Mouse (Mus musculus): ENCODE measurements around the gene Arf6. TPM values are rescaled to one million over a fixed set of nuclear protein-coding genes. Genes with fewer than 3 reads are reported as not detected.
"Not testable (repeated sequence)": the region's sequence is repeated elsewhere in the genome, so short reads cannot be mapped to it uniquely, and the experiment has no call there.

Arf6 gene
- polyA plus RNA-seq, 1 experiment from 2014 or later: 73.7 TPM

- Histone ChIP-seq H3K4me2 (no peak overlapping the region), H3K9me3 (no peaks in the 10 kb centered on the region), H3K4me3 (no peak overlapping the region), H3K27me3 (no peaks in the 10 kb centered on the region), H3K9ac (no peak overlapping the region), H3K27ac (no peak overlapping the region), H3K4me1 (peaks cover 14% of the 10 kb centered on the region; the same call in 1 of the 2 replicates), H3K36me3 (0 out of 2 replicates have a peak, but pooled peaks cover 2% of the 10 kb centered on the region)
- ATAC-seq (ENCODE audit: insufficient number of reproducible peaks, low FRiP score, low TSS enrichment, low read depth): no peak
- WGBS: 67% methylated on average over 1 of the region's 1 CpGs
These were observed 5.2 kb downstream of the Arf6 start for GRCm38 (mm10) chr12:69377188-69377587.

GRCm38 (mm10) chr12:69377636-69378035 lies 5.7 kb downstream of the Arf6 start:
- ATAC-seq (ENCODE audit: insufficient number of reproducible peaks, low FRiP score, low TSS enrichment, low read depth): not testable (repeated sequence)
- 92% methylated on average over 6 of the region's 6 CpGs for WGBS

GRCm38 (mm10) chr12:69378558-69379454 lies 6.9 kb downstream of the Arf6 start:
- no peaks in the 10 kb centered on the region for H3K9me3 ChIP-seq
- H3K27me3 ChIP-seq: no peaks in the 10 kb centered on the region
- H3K36me3 ChIP-seq: 0 out of 2 replicates have a peak, but pooled peaks cover 2% of the 10 kb centered on the region
- H3K4me3 ChIP-seq: no peak overlapping the region
- H3K4me2 ChIP-seq: no peak overlapping the region
- WGBS: 87% methylated on average over 11 of the region's 11 CpGs
- no peak overlapping the region for H3K27ac ChIP-seq
- H3K9ac ChIP-seq: no peak overlapping the region
- H3K4me1 ChIP-seq: peaks cover 11% of the 10 kb centered on the region; the same call in 1 of the 2 replicates
- ATAC-seq (ENCODE audit: insufficient number of reproducible peaks, low FRiP score, low TSS enrichment, low read depth): no peak

More at GRCm38 (mm10) chr12:69377636-69378035, 5.7 kb downstream of the Arf6 start:
- not testable (repeated sequence) for H3K9ac ChIP-seq, H3K9me3 ChIP-seq, H3K36me3 ChIP-seq, H3K27me3 ChIP-seq, H3K27ac ChIP-seq, H3K4me3 ChIP-seq, H3K4me2 ChIP-seq
- peaks cover 14% of the 10 kb centered on the region; the same call in 1 of the 2 replicates for H3K4me1 ChIP-seq

GRCm38 (mm10) chr12:69382880-69383279 lies 10.9 kb downstream of the Arf6 start:
- Histone ChIP-seq H3K27me3 (no peaks in the 10 kb centered on the region), H3K4me2 (no peak overlapping the region), H3K4me3 (no peak overlapping the region), H3K9me3 (no peaks in the 10 kb centered on the region), H3K9ac (no peak overlapping the region), H3K4me1 (no peaks in the 10 kb centered on the region), H3K27ac (no peak overlapping the region), H3K36me3 (no peaks in the 10 kb centered on the region)
- ATAC-seq (ENCODE audit: insufficient number of reproducible peaks, low FRiP score, low TSS enrichment, low read depth): no peak
- WGBS: 91% methylated on average over 1 of the region's 1 CpGs

- ATAC-seq (ENCODE audit: insufficient number of reproducible peaks, low FRiP score, low TSS enrichment, low read depth): no peak
- H3K9me3 ChIP-seq: no peaks in the 10 kb centered on the region
- WGBS: 88% methylated on average over 5 of the region's 5 CpGs
These were observed 12.7 kb downstream of the Arf6 start for GRCm38 (mm10) chr12:69384606-69385005.

GRCm38 (mm10) chr12:69385542-69386280 lies 13.8 kb downstream of the Arf6 start:
- Histone ChIP-seq H3K36me3 (no peaks in the 10 kb centered on the region), H3K4me3 (no peak overlapping the region), H3K4me2 (no peak overlapping the region), H3K27ac (no peak overlapping the region), H3K9me3 (no peaks in the 10 kb centered on the region), H3K9ac (no peak overlapping the region), H3K4me1 (no peaks in the 10 kb centered on the region), H3K27me3 (no peaks in the 10 kb centered on the region)
- no peak for ATAC-seq (ENCODE audit: insufficient number of reproducible peaks, low FRiP score, low TSS enrichment, low read depth)
- 82% methylated on average over 6 of the region's 6 CpGs for WGBS

More at GRCm38 (mm10) chr12:69384606-69385005, 12.7 kb downstream of the Arf6 start:
- Histone ChIP-seq H3K27me3 (no peaks in the 10 kb centered on the region), H3K4me3 (no peak overlapping the region), H3K4me1 (no peaks in the 10 kb centered on the region), H3K9ac (no peak overlapping the region), H3K36me3 (no peaks in the 10 kb centered on the region), H3K27ac (no peak overlapping the region), H3K4me2 (no peak overlapping the region)

GRCm38 (mm10) chr12:69386281-69386732 lies 14.4 kb downstream of the Arf6 start:
- not testable (repeated sequence) for H3K4me2 ChIP-seq; ATAC-seq (ENCODE audit: insufficient number of reproducible peaks, low FRiP score, low TSS enrichment, low read depth); H3K27me3 ChIP-seq; H3K4me3 ChIP-seq; H3K9ac ChIP-seq; H3K4me1 ChIP-seq; H3K9me3 ChIP-seq; H3K36me3 ChIP-seq; H3K27ac ChIP-seq
- 85% methylated on average over 10 of the region's 12 CpGs for WGBS

- H3K27me3 ChIP-seq: no peaks in the 10 kb centered on the region
- no peak overlapping the region for H3K4me2 ChIP-seq
- H3K9ac ChIP-seq: no peak overlapping the region
- no peak for ATAC-seq (ENCODE audit: insufficient number of reproducible peaks, low FRiP score, low TSS enrichment, low read depth)
- no peak overlapping the region for H3K27ac ChIP-seq
- H3K4me1 ChIP-seq: no peaks in the 10 kb centered on the region
- 91% methylated on average over 10 of the region's 10 CpGs for WGBS
- H3K4me3 ChIP-seq: no peak overlapping the region
- no peaks in the 10 kb centered on the region for H3K36me3 ChIP-seq
- H3K9me3 ChIP-seq: no peaks in the 10 kb centered on the region
These were observed 16.4 kb downstream of the Arf6 start for GRCm38 (mm10) chr12:69388321-69388869.

GRCm38 (mm10) chr12:69389273-69389938 lies 17.5 kb downstream of the Arf6 start:
- no peak overlapping the region for H3K9ac ChIP-seq
- no peak for ATAC-seq (ENCODE audit: insufficient number of reproducible peaks, low FRiP score, low TSS enrichment, low read depth)
- H3K4me1 ChIP-seq: no peaks in the 10 kb centered on the region
- no peaks in the 10 kb centered on the region for H3K36me3 ChIP-seq
- no peaks in the 10 kb centered on the region for H3K9me3 ChIP-seq
- H3K27ac ChIP-seq: no peak overlapping the region
- 54% methylated on average over 7 of the region's 7 CpGs for WGBS
- H3K27me3 ChIP-seq: no peaks in the 10 kb centered on the region
- no peak overlapping the region for H3K4me3 ChIP-seq
- H3K4me2 ChIP-seq: no peak overlapping the region

GRCm38 (mm10) chr12:69390000-69390698 lies 18.2 kb downstream of the Arf6 start:
- Histone ChIP-seq H3K4me2 (no peak overlapping the region), H3K27me3 (no peaks in the 10 kb centered on the region), H3K4me1 (no peaks in the 10 kb centered on the region), H3K27ac (no peak overlapping the region), H3K9ac (no peak overlapping the region), H3K9me3 (no peaks in the 10 kb centered on the region), H3K36me3 (no peaks in the 10 kb centered on the region), H3K4me3 (no peak overlapping the region)
- ATAC-seq (ENCODE audit: insufficient number of reproducible peaks, low FRiP score, low TSS enrichment, low read depth): no peak
- WGBS: 70% methylated on average over 7 of the region's 7 CpGs

- no peak overlapping the region for H3K27ac ChIP-seq
- H3K4me2 ChIP-seq: no peak overlapping the region
- H3K36me3 ChIP-seq: no peaks in the 10 kb centered on the region
- no peaks in the 10 kb centered on the region for H3K27me3 ChIP-seq
- no peaks in the 10 kb centered on the region for H3K4me1 ChIP-seq
- no peak overlapping the region for H3K4me3 ChIP-seq
- no peak for ATAC-seq (ENCODE audit: insufficient number of reproducible peaks, low FRiP score, low TSS enrichment, low read depth)
- no peak overlapping the region for H3K9ac ChIP-seq
- 67% methylated on average over 10 of the region's 10 CpGs for WGBS
- H3K9me3 ChIP-seq: no peaks in the 10 kb centered on the region
These were observed 21.1 kb downstream of the Arf6 start for GRCm38 (mm10) chr12:69393076-69393475.
